In genomic region chr11:103134221-103134620, GRCm38 (mm10) we compare ENCODE assay signal across 9 mouse cellular contexts. TPM values are rescaled to one million over a fixed set of nuclear protein-coding genes. Genes with fewer than 3 reads are reported as not detected.
A peak's percentile ranks its signal among the peaks of the same experiment; 100 is the strongest.
DNase-seq lines count a peak whose midpoint lies in the region; ATAC-seq and TF ChIP-seq lines count a peak whose summit lies in the region.
"Had no signal": no experiment of that assay in that cellular context is flagged by ENCODE, and none has a peak within 500 bp of the region (broad histone marks: within the 10 kb centered on the region; RNA-seq: fewer than 3 reads in every experiment).

No protein-coding gene starts in this region.

- peaks cover 13% of the 10 kb centered on the region for H3K36me3 ChIP-seq in forebrain, embryonic 13.5 days (ENCODE audit: poor library complexity, severe bottlenecking)
- H3K36me3 ChIP-seq in midbrain, embryonic 14.5 days (ENCODE audit: control insufficient read depth, insufficient read depth, low read length): peaks cover 8% of the 10 kb centered on the region

- peak overlapping the region; percentile 56; the same call in 1 of the 2 replicates for H3K4me2 ChIP-seq in forebrain, embryonic 13.5 days
- peak overlapping the region; percentile 61 for H3K4me2 ChIP-seq in midbrain, embryonic 14.5 days (ENCODE audit: low read length)

- ATAC-seq in forebrain, embryonic 13.5 days: no peak
- ATAC-seq in midbrain, embryonic 14.5 days (ENCODE audit: low FRiP score, low TSS enrichment): no peak

- no peak for TF ChIP-seq CTCF in layer of hippocampus, adult 2 months (conservative IDR thresholded peaks at IDR 0.05)

- no peak for DNase-seq in layer of hippocampus, adult 2 months (ENCODE audit: low spot score in 2 of 2)
- no peak for DNase-seq in layer of hippocampus, adult 9-11 months
- peak; percentile 64 for DNase-seq in adrenal gland, postnatal 14 days
- no peak for DNase-seq in midbrain, embryonic 14.5 days
- DNase-seq in yolk sac, embryonic 10.5 days (ENCODE audit: low spot score): no peak
- DNase-seq in kidney, adult 9 months: no peak
- no peak for DNase-seq in urinary bladder, postnatal 36 days (ENCODE audit: low spot score in 2 of 2)
- DNase-seq: thymus, adult 18-20 months had no signal

- H3K9ac ChIP-seq in forebrain, embryonic 13.5 days: no peak overlapping the region
- H3K9ac ChIP-seq in midbrain, embryonic 14.5 days (replicated peaks; ENCODE audit: low read length): no peak overlapping the region

- H3K4me1 ChIP-seq in forebrain, embryonic 13.5 days: peaks cover 37% of the 10 kb centered on the region
- H3K4me1 ChIP-seq in midbrain, embryonic 14.5 days (ENCODE audit: control insufficient read depth, insufficient read depth, low read length): peaks cover 38% of the 10 kb centered on the region

- no peak overlapping the region; the same call in 1 of the 2 replicates for H3K4me3 ChIP-seq in layer of hippocampus, adult 2 months
- H3K4me3 ChIP-seq in forebrain, embryonic 13.5 days: no peak overlapping the region
- H3K4me3 ChIP-seq in midbrain, embryonic 14.5 days (replicated peaks; ENCODE audit: low read depth, low read length): no peak overlapping the region

- H3K27me3 ChIP-seq in forebrain, embryonic 13.5 days: no peaks in the 10 kb centered on the region
- no peaks in the 10 kb centered on the region for H3K27me3 ChIP-seq in midbrain, embryonic 14.5 days (ENCODE audit: control insufficient read depth, insufficient read depth, low read length)

- 74% methylated on average over 3 of the region's 3 CpGs for WGBS in forebrain, embryonic 13.5 days
- 82% methylated on average over 3 of the region's 3 CpGs for WGBS in midbrain, embryonic 14.5 days

- H3K9me3 ChIP-seq in forebrain, embryonic 13.5 days (replicated peaks): no peaks in the 10 kb centered on the region
- no peaks in the 10 kb centered on the region for H3K9me3 ChIP-seq in midbrain, embryonic 14.5 days (ENCODE audit: control insufficient read depth, low read length)

- peak overlapping the region; percentile 98 for H3K27ac ChIP-seq in layer of hippocampus, adult 2 months
- no peak overlapping the region for H3K27ac ChIP-seq in forebrain, embryonic 13.5 days
- H3K27ac ChIP-seq in midbrain, embryonic 14.5 days (replicated peaks; ENCODE audit: low read depth, low read length): peak overlapping the region; percentile 80; the same call in 1 of the 2 replicates

RNA-seq across cellular contexts. Expression of gene Hexim2, which starts 2.0 kb away (rescaled TPM):
- 10 to 100 TPM in 1 of 2 experiments, 1 to 10 TPM in 1; 9.7 to 16.0 TPM for total RNA-seq in layer of hippocampus, adult 2 months (2021)
- 3.9 and 5.6 TPM in 2 replicates for total RNA-seq in adrenal gland, postnatal 14 days (2021)
- 13.4 and 13.9 TPM in 2 replicates for polyA plus RNA-seq in forebrain, embryonic 13.5 days (2015; fragmentation: Nextera tagmentation; extraction: Ambion mirVana)
- 22.9 and 24.7 TPM in 2 replicates for polyA plus RNA-seq in midbrain, embryonic 14.5 days (2014; fragmentation: Nextera tagmentation; extraction: Ambion mirVana)

RNA-seq across cellular contexts. Expression of gene Hexim1, which starts 18.2 kb away (rescaled TPM):
- 10 to 100 TPM; 48.5 to 50.8 TPM for total RNA-seq in layer of hippocampus, adult 2 months (2021)
- 57.8 and 62.1 TPM in 2 replicates for total RNA-seq in adrenal gland, postnatal 14 days (2021)
- 3.3 and 4.1 TPM in 2 replicates for polyA plus RNA-seq in forebrain, embryonic 13.5 days (2015; fragmentation: Nextera tagmentation; extraction: Ambion mirVana)
- polyA plus RNA-seq in midbrain, embryonic 14.5 days (2014; fragmentation: Nextera tagmentation; extraction: Ambion mirVana): 3.9 and 5.9 TPM in 2 replicates

RNA-seq across cellular contexts. Expression of gene Acbd4, which starts 32.7 kb away (rescaled TPM):
- total RNA-seq in layer of hippocampus, adult 2 months (2021): 10 to 100 TPM; 87.1 to 91.0 TPM
- 77.8 and 84.9 TPM in 2 replicates for total RNA-seq in adrenal gland, postnatal 14 days (2021)
- polyA plus RNA-seq in forebrain, embryonic 13.5 days (2015; fragmentation: Nextera tagmentation; extraction: Ambion mirVana): 8.1 TPM in 2 replicates
- polyA plus RNA-seq in midbrain, embryonic 14.5 days (2014; fragmentation: Nextera tagmentation; extraction: Ambion mirVana): 8.0 and 8.4 TPM in 2 replicates

RNA-seq across cellular contexts. Expression of gene Plcd3, which starts 32.8 kb away (rescaled TPM):
- 10 to 100 TPM in 1 of 2 experiments, 1 to 10 TPM in 1; 9.3 to 10.2 TPM for total RNA-seq in layer of hippocampus, adult 2 months (2021)
- total RNA-seq in adrenal gland, postnatal 14 days (2021): 9.3 and 11.2 TPM in 2 replicates
- 0.92 and 1.2 TPM in 2 replicates for polyA plus RNA-seq in forebrain, embryonic 13.5 days (2015; fragmentation: Nextera tagmentation; extraction: Ambion mirVana)
- 0.92 and 1.8 TPM in 2 replicates for polyA plus RNA-seq in midbrain, embryonic 14.5 days (2014; fragmentation: Nextera tagmentation; extraction: Ambion mirVana)

RNA-seq across cellular contexts. Expression of gene Fmnl1, which starts 36.7 kb away (rescaled TPM):
- 100 to 1,000 TPM; 142 to 156 TPM for total RNA-seq in layer of hippocampus, adult 2 months (2021)
- total RNA-seq in adrenal gland, postnatal 14 days (2021): 14.4 and 30.4 TPM in 2 replicates
- 0.76 and 0.92 TPM in 2 replicates for polyA plus RNA-seq in forebrain, embryonic 13.5 days (2015; fragmentation: Nextera tagmentation; extraction: Ambion mirVana)
- polyA plus RNA-seq in midbrain, embryonic 14.5 days (2014; fragmentation: Nextera tagmentation; extraction: Ambion mirVana): 4.3 and 5.2 TPM in 2 replicates
